Mouse (Mus musculus) neural tube, embryonic 11.5 days (tissue): ENCODE results near the gene Mup4. TPM values are rescaled to one million over a fixed set of nuclear protein-coding genes. Genes with fewer than 3 reads are reported as not detected.
"Not testable (repeated sequence)": the region's sequence is repeated elsewhere in the genome, so short reads cannot be mapped to it uniquely, and the experiment has no call there.

Experiments
- ATAC-seq: fragments of 200-750 bp; cut with Nextera tagmentation; 2 replicates; pipeline ENCODE4 v1.8.0; 2017; ENCODE audit warnings: moderate number of reproducible peaks, mild to moderate bottlenecking, moderate TSS enrichment, moderate library complexity; ENCODE audit not compliant: insufficient read depth, low FRiP score, low TSS enrichment
- DNase-seq: peaks from one replicate; pipeline ENCODE4 v3.0.0-alpha.2; 2015; ENCODE audit warnings: low spot score
- H3K27ac ChIP-seq: fragments of 300-500 bp; sonication (generic); 2 replicates; pipeline ENCODE4 v1.5.1; 2014; ENCODE audit warnings: low read depth, mild to moderate bottlenecking, low read length
- H3K27me3 ChIP-seq: fragments of 300-500 bp; sonication (generic); 2 replicates; pipeline ENCODE4 v1.6.1; 2014; ENCODE audit warnings: mild to moderate bottlenecking, low read length, mixed read lengths; ENCODE audit not compliant: control insufficient read depth, insufficient read depth
- H3K36me3 ChIP-seq: fragments of 300-500 bp; sonication (generic); 2 replicates; pipeline ENCODE4 v1.6.1; 2014; ENCODE audit warnings: mild to moderate bottlenecking, low read length, moderate library complexity, mixed read lengths; ENCODE audit not compliant: control insufficient read depth, insufficient read depth
- H3K4me1 ChIP-seq: fragments of 300-500 bp; sonication (generic); 2 replicates; pipeline ENCODE4 v1.6.1; 2014; ENCODE audit warnings: low read length, mixed read lengths; ENCODE audit not compliant: control insufficient read depth, insufficient read depth
- H3K4me2 ChIP-seq: fragments of 300-500 bp; sonication (generic); 2 replicates; pipeline ENCODE4 v1.6.1; 2014; ENCODE audit warnings: low read depth, mild to moderate bottlenecking, moderate library complexity
- H3K4me3 ChIP-seq: fragments of 300-500 bp; sonication (generic); 2 replicates; pipeline ENCODE4 v1.5.1; 2014; ENCODE audit warnings: low read depth, low read length
- H3K9ac ChIP-seq: fragments of 300-500 bp; sonication (generic); 2 replicates; pipeline ENCODE4 v1.6.1; 2014; ENCODE audit warnings: mild to moderate bottlenecking, low read length
- H3K9me3 ChIP-seq: fragments of 300-500 bp; sonication (generic); 2 replicates; pipeline ENCODE4 v1.6.1; 2016; ENCODE audit warnings: low read length; ENCODE audit not compliant: control insufficient read depth
- WGBS: fragments of 180-500 bp; shearing (Covaris S2); extraction: QIAGEN DNeasy Blood & Tissue Kit; methylation state at CpG from one replicate; pipeline ENCODE4 v1.1.7; 2014; 5-methylcytosine and 5-hydroxymethylcytosine counted together
- polyA plus RNA-seq: library from polyadenylated mRNA; unstranded; fragments of >200 nt; fragmentation: Nextera tagmentation; extraction: Ambion mirVana; gene quantifications from 2 replicates; pipeline ENCODE4 v1.2.1, GENCODE M21; 2014

Mup4 gene
- polyA plus RNA-seq: 0.25 TPM in 1 of 2 replicates, not detected in the other

GRCm38 (mm10) chr4:59960610-59961009 lies at the start of gene Mup4:
Mup4 (minus strand) TSS chr4:59960710.
- Histone ChIP-seq H3K36me3 (no peaks in the 10 kb centered on the region), H3K4me1 (no peaks in the 10 kb centered on the region), H3K4me3 (no peak within 1 kb of the TSS), H3K27me3 (no peaks in the 10 kb centered on the region), H3K27ac (no peak within 1 kb of the TSS), H3K9me3 (no peaks in the 10 kb centered on the region), H3K9ac (no peak within 1 kb of the TSS), H3K4me2 (no peak within 1 kb of the TSS)
- 77% methylated on average over 3 of the region's 3 CpGs for WGBS
- DNase-seq: no peak
- no peak for ATAC-seq

GRCm38 (mm10) chr4:59997894-59998293 lies 37.4 kb upstream of the Mup4 start:
- not testable (repeated sequence) for H3K9ac ChIP-seq, H3K4me3 ChIP-seq, H3K27me3 ChIP-seq, H3K27ac ChIP-seq, H3K4me1 ChIP-seq, H3K4me2 ChIP-seq, DNase-seq, H3K9me3 ChIP-seq, ATAC-seq, H3K36me3 ChIP-seq

DNA sequence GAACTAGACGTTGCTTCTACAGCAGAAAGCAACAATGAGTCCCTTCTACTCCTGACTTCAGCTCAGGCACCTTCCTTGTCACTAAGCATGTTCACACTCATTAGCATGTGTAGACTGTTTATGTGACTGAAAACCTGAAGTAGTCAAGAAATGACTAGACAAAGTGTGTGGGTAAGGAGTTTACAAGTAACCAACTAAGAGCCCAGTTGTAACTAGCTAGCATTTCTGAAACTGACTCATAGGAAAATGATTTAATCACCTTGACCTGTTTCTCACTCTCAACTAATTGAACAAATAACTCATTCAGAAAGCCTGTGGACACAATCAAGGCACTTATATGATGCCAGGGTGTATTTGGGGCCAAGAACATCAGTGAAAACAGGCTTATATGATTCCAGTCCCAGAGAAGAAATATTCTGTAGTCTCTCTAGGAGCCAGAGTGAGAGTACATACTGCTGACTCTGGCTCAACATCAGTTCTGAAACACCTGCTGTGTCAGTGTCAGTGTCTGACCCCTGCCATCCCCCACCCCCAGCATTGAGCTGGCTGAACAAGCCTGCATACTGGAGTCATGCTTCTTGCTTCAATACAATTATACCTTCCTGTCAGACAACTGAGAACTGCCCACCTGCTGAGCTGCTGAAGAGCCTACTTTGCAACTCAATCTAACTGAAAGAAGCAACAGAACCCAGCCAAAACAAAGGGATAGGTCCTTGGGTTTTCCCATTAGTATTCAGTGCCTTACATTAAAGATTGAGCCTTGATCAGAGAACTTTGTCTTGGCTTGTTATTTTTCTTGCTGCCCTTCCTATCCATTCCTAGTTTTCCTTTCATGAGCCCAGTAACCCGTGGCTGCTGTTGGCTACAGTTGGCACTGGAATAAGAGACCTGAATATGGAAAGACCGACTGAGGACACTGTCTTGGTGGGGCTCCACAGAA lies 3.2 kb upstream of the Mup4 start, which contains the start of gene Mup6:
Mup6 (plus strand) TSS at position 890 of the 940 bp plus-strand sequence.
- WGBS: 35% methylated on average over 3 of the region's 3 CpGs
- Histone ChIP-seq H3K4me1 (no peaks in the 10 kb centered on the region), H3K9me3 (no peaks in the 10 kb centered on the region), H3K4me3 (no peak within 1 kb of the TSS), H3K4me2 (no peak within 1 kb of the TSS), H3K27me3 (no peaks in the 10 kb centered on the region), H3K9ac (no peak within 1 kb of the TSS), H3K27ac (no peak within 1 kb of the TSS), H3K36me3 (no peaks in the 10 kb centered on the region)
- DNase-seq: no peak
- no peak for ATAC-seq

DNA sequence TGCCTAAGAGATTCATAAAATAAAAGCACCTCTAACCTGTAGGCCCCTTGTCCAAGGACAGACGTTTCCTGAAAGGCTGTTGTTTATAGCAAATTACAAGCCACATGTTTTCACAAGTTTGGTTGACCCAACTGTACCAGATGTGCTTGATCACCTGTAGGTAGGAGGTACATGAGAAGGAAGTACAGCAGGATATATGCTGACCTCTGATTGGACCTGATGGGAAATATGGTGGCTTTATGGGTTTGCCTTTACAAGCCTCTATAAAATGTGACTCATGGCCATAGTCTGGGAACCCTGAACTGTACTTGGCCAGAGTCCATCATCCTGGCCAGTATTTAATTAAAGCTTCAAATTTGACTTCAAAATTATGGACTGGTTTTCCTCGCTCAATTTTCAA lies 23.0 kb downstream of the Mup4 start:
- Histone ChIP-seq H3K36me3 (no peaks in the 10 kb centered on the region), H3K27ac (no peak overlapping the region), H3K9ac (no peak overlapping the region), H3K27me3 (no peaks in the 10 kb centered on the region), H3K4me2 (no peak overlapping the region), H3K4me1 (no peaks in the 10 kb centered on the region), H3K4me3 (no peak overlapping the region), H3K9me3 (no peaks in the 10 kb centered on the region)
- no peak for DNase-seq
- 69% methylated on average over 2 of the region's 2 CpGs for WGBS
- ATAC-seq: no peak

DNA sequence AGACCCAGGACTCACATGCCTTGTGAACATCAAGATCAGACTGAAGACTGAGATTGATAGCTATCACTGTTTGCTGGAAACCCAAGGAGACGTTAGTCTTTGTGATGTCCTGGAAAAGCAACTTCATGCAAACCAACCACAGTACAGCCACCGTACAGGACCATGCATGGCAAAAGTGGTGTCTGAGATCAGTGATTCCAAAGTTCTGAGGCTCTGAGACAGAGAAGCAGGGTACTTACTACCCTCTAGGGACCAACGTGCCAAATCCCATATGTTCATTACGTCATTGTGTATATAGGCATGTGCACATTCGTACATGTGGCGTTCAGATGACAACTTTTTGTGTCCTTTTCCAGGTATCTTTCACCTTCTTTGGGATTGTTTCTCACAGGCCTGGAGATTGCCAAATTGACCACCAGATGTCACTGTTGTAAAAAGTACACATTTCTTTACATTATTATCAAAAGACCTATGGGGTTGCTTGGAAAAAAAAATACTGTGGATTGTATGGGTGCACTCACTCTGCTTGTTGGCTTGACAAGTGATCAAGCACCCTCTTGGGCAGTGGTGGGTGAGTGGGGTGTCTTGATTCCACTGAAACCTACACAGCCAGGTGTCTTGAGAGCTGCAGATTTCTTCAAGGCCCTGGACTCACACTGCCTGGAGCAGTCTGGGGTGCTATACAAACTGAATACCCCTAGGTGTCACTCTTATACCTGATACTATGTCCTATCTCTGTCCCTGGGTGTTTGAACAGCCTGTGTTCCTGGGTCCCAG lies 27.8 kb downstream of the Mup4 start:
- Histone ChIP-seq H3K9me3 (no peaks in the 10 kb centered on the region), H3K4me1 (no peaks in the 10 kb centered on the region), H3K4me2 (no peak overlapping the region), H3K9ac (no peak overlapping the region), H3K4me3 (no peak overlapping the region), H3K36me3 (no peaks in the 10 kb centered on the region), H3K27me3 (no peaks in the 10 kb centered on the region), H3K27ac (no peak overlapping the region)
- peak; percentile 71 for ATAC-seq
- WGBS: 61% methylated on average over 6 of the region's 6 CpGs
- DNase-seq: peak; percentile 36

DNA sequence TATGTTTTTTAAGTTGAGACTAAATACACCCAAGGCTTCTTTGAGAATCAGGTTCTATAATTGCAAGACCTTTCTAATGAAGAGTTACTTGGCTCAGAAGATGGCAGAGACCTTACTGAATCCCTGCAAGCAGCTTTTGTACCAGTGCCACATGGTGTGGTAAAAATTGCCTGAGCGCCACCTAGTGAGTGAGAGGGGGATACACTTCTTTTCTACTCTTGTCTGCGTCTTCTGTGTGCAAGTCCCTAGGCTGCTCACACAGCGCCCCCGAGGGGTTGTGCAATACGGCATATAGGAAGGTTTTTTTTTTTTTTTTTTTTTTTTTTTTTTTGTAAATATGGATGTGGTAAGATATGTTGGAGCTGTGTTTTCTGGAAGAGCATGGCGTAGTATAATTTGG lies 32.2 kb downstream of the Mup4 start:
- H3K27me3 ChIP-seq: no peaks in the 10 kb centered on the region
- no peak overlapping the region for H3K9ac ChIP-seq
- H3K27ac ChIP-seq: no peak overlapping the region
- H3K4me2 ChIP-seq: no peak overlapping the region
- H3K4me1 ChIP-seq: no peaks in the 10 kb centered on the region
- WGBS: 26% methylated on average over 6 of the region's 6 CpGs
- DNase-seq (peak; percentile 50), ATAC-seq (0 out of 2 replicates have a peak, but pooled peaks have one; percentile 14)
- H3K9me3 ChIP-seq: no peaks in the 10 kb centered on the region
- H3K4me3 ChIP-seq: no peak overlapping the region
- no peaks in the 10 kb centered on the region for H3K36me3 ChIP-seq

GRCm38 (mm10) chr4:59927666-59928065 lies 32.8 kb downstream of the Mup4 start:
- 0 out of 2 replicates have a peak, but pooled peaks have one; percentile 27 for ATAC-seq
- Histone ChIP-seq H3K4me1 (no peaks in the 10 kb centered on the region), H3K9me3 (no peaks in the 10 kb centered on the region), H3K27me3 (no peaks in the 10 kb centered on the region), H3K4me2 (no peak overlapping the region), H3K9ac (no peak overlapping the region), H3K27ac (no peak overlapping the region), H3K36me3 (no peaks in the 10 kb centered on the region), H3K4me3 (no peak overlapping the region)
- no peak for DNase-seq
- WGBS: 68% methylated on average over 3 of the region's 3 CpGs

DNA sequence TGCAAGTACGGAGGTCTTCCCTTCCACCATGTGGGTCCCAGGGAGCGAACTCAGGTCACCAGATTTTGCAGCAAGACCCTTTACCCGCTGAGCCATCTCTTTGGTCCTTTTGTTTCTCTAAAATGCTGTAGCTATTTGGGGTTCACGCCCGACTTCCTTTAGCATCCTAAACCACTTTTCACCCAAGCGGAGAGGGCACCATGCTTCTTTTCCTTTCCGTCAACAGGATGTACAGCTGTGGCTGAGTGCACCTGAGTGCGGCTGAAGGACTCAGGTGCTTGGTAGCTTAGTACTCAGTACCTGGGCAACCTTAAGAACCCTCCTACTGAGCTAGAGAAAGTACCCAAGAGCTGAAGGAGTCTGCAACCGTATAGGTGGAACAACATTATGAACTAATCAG lies 35.4 kb downstream of the Mup4 start:
- no peak for DNase-seq
- Histone ChIP-seq H3K4me3 (no peak overlapping the region), H3K4me1 (no peaks in the 10 kb centered on the region)

More for the DNA sequence above, 35.4 kb downstream of the Mup4 start:
- H3K27ac ChIP-seq: no peak overlapping the region
- H3K9me3 ChIP-seq: no peaks in the 10 kb centered on the region
- WGBS: 85% methylated on average over 9 of the region's 9 CpGs
- no peak overlapping the region for H3K4me2 ChIP-seq
- no peak for ATAC-seq
- H3K9ac ChIP-seq: no peak overlapping the region
- H3K27me3 ChIP-seq: no peaks in the 10 kb centered on the region
- no peaks in the 10 kb centered on the region for H3K36me3 ChIP-seq
